Mouse (Mus musculus) thymus, adult 2 months (tissue): Measurements from ENCODE around the gene Hdac11.

Experiments used
- CTCF ChIP-seq: fragments of 200-500 bp; IDR thresholded peaks from 2 replicates; pipeline ENCODE4 v1.5.1; 2012; ENCODE audit warnings: mild to moderate bottlenecking, control low read depth, low read length, moderate library complexity, borderline replicate concordance; ENCODE audit not compliant: control insufficient read depth, poor library complexity, insufficient read depth; ENCODE audit errors: extremely low read depth
- POLR2A ChIP-seq: fragments of 200-500 bp; IDR thresholded peaks from 2 replicates; pipeline ENCODE4 v1.6.1; 2012; ENCODE audit warnings: mild to moderate bottlenecking, low read length, control low read depth, moderate library complexity; ENCODE audit not compliant: control insufficient read depth, poor library complexity, insufficient read depth; ENCODE audit errors: extremely low read depth

DNA sequence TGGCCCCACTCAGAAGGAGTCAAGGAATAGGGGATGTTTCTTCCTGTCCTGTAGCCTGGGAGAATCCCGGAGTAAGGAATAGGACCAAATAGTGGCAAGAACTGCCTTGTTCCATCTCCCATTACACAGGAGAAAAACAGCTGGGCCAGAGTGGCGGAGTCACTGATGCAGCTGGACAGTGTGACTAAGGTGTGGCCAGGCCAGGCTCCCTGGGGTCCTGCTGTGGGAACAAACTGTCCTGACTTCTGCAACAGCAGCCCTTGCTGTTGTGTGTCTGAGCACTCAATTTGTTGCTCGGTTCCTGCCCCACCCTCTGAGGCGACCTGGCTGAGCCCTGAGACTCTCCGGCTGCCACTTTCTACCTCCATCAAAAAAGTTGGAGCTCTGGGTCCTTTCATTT, 29.0 kb downstream of the Hdac11 start:
- TF ChIP-seq POLR2A (no peak), CTCF (no peak)
